Mouse (Mus musculus) neutrophil, adult 59 days (primary cell): ENCODE results near the gene 2410002F23Rik. TPM values are rescaled to one million over a fixed set of nuclear protein-coding genes. Genes with fewer than 3 reads are reported as not detected.

ENCODE experiments used
- total RNA-seq, 2 experiments: library from RNA; stranded (reverse); gene quantifications; 1 replicate in 1 of 2; 2 replicates in 1 of 2; pipeline ENCODE4 v1.2.4; 2023

2410002F23Rik gene
- 10 to 100 TPM; 27.8 to 34.7 TPM for total RNA-seq

GRCm38 (mm10) chr7:44246055-44246983, at the start of gene 2410002F23Rik, which contains the start of gene 1700028J19Rik:
TSS of gene 2410002F23Rik (plus strand) at chr7:44246722.
TSS of gene 1700028J19Rik (minus strand) at chr7:44246695.

DNA sequence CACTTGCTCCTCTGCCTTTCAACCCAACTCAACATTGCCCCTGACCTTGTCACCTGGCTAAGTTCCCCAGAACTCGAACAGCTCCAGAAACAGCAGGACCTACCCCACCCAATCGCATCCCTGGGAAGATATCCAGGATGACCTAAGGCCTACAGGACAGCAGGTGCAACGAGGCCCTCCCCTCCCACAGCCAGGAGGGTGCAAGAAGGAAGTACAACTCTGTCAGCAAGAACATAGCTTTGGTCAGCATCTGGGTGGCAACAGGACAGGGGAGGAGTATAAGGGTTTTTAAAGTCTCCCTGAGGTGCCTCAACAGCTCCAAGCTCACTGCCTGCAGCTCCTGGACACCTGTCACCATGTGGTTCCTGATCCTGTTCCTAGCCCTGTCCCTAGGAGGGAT, 48.6 kb upstream of the 2410002F23Rik start, which contains the start of gene Klk1b3:
Gene Klk1b3, plus strand, starts transcription at position 301 of the 400 bp plus-strand sequence.

DNA sequence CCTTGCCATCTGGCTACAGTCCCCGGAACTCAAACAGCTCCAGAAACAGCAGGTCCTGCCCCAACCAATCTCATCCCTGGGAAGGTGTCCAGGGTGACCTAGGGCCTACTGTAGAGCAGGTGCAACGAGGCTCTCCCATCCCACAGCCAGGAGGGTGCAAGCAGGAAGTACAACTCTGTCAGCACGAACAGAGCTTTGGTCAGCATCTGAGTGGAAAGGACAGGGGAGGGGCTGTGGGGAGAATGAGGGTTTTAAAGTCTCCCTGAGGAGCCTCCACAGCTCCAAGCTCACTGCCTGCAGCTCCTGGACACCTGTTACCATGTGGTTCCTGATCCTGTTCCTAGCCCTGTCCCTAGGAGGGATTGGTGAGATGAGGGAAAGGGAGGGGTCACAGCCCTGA, 39.4 kb upstream of the 2410002F23Rik start, which contains the start of gene Klk1b4:
Gene Klk1b4, plus strand, starts transcription at position 301 of the 400 bp plus-strand sequence.

DNA sequence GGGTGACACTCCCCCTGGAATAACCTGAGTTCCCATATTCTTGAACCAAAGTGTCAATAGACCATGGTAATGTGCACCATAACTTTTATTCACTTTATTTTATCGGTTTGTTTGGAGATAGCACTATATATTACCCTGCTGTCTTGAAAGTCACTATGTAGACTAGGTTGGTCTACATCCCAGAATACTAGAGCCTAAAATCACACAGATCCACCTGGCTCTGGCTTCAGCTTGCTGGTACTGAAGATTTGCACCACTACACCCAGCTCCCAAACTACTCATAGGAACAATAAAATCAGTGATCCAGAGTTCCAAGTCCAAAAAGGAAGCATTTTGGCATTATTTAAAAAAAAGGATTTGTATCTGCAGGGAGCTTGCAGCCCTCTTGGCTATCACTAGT, 30.9 kb upstream of the 2410002F23Rik start, which contains the start of gene Klk1b5:
Gene Klk1b5, plus strand, starts transcription at position 301 of the 400 bp plus-strand sequence.

GRCm38 (mm10) chr7:44225076-44225475, 21.4 kb upstream of the 2410002F23Rik start, which contains the start of gene Klk1:
TSS of gene Klk1 (plus strand) at chr7:44225360.

DNA sequence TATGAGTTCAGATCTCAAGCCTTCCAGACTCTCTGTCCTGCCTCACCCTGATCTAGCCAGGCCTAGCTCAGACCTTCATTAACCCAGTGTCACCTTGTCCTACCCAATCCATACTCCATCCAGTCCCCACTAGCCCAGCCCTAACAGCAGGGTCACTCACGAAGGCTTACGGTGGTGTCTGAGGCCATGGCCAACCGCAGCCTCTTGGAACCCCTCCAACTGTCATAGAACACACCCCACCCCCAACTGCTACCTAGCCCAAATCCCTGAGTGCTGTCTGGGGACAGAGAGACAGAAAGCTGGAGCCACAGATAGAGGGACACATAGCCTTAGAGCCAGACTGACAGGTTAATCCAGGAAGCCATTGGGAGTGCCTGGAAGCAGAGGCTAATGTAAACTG, 10.6 kb upstream of the 2410002F23Rik start, which contains the start of gene Gm36864:
Gene Gm36864, plus strand, starts transcription at position 269 of the 400 bp plus-strand sequence.

GRCm38 (mm10) chr7:44257278-44257677, 10.8 kb downstream of the 2410002F23Rik start, which contains the start of gene Acp4:
TSS of gene Acp4 (minus strand) at chr7:44257378.

GRCm38 (mm10) chr7:44261147-44261546, 14.6 kb downstream of the 2410002F23Rik start, which contains the start of gene Gm15517:
TSS of gene Gm15517 (plus strand) at chr7:44261447.

Other genes with a start within 250 kb of the 2410002F23Rik start
- gene Klk1b26, start 234.6 kb upstream of the 2410002F23Rik start, total RNA-seq = not detected
- not detected for gene Klk1b27, start 194.4 kb upstream of the 2410002F23Rik start, total RNA-seq
- not detected for gene Klk1b21, start 144.4 kb upstream of the 2410002F23Rik start, total RNA-seq
- gene Klk1b22, start 134.0 kb upstream of the 2410002F23Rik start, total RNA-seq = not detected
- gene Klk1b16, start 110.0 kb upstream of the 2410002F23Rik start, total RNA-seq = not detected
- not detected for gene Klk1b24, start 58.5 kb upstream of the 2410002F23Rik start, total RNA-seq
- not detected for gene Klk1b3, start 48.5 kb upstream of the 2410002F23Rik start, total RNA-seq
- gene Klk1b4, start 39.3 kb upstream of the 2410002F23Rik start, total RNA-seq = not detected
- gene Klk1b5, start 30.8 kb upstream of the 2410002F23Rik start, total RNA-seq = not detected
- not detected for gene Klk1, start 21.4 kb upstream of the 2410002F23Rik start, total RNA-seq
- gene Gm36864, start 10.5 kb upstream of the 2410002F23Rik start, total RNA-seq = not detected
- gene 1700028J19Rik, start within 50 bp of the 2410002F23Rik start, total RNA-seq = 1 to 10 TPM in 1 of 2 experiments, under 1 TPM in 1; 0.49 to 1.6 TPM
- gene Acp4, start 10.7 kb downstream of the 2410002F23Rik start, total RNA-seq = not detected
- gene Gm15517, start 14.7 kb downstream of the 2410002F23Rik start, total RNA-seq = not detected
- 1 to 10 TPM in 1 of 2 experiments, under 1 TPM in 1; 0.42 to 1.1 TPM for gene Clec11a, start 60.2 kb downstream of the 2410002F23Rik start, total RNA-seq
- under 1 TPM; 0.40 to 0.57 TPM for gene Shank1, start 63.5 kb downstream of the 2410002F23Rik start, total RNA-seq
- gene Syt3, start 137.4 kb downstream of the 2410002F23Rik start, total RNA-seq = under 1 TPM in 1 of 2 experiments, not detected in 1; 0.36 TPM
- gene 1700008O03Rik, start 139.1 kb downstream of the 2410002F23Rik start, total RNA-seq = under 1 TPM in 1 of 2 experiments, not detected in 1; 0.16 TPM
- not detected for gene Lrrc4b, start 182.3 kb downstream of the 2410002F23Rik start, total RNA-seq
- gene Aspdh, start 218.7 kb downstream of the 2410002F23Rik start, total RNA-seq = not detected
- 10 to 100 TPM; 29.3 to 40.6 TPM for gene Josd2, start 221.3 kb downstream of the 2410002F23Rik start, total RNA-seq
- 10 to 100 TPM; 26.0 to 27.0 TPM for gene Emc10, start 249.8 kb downstream of the 2410002F23Rik start, total RNA-seq
- gene Fam71e1, start 249.9 kb downstream of the 2410002F23Rik start, total RNA-seq = 1 to 10 TPM in 1 of 2 experiments, under 1 TPM in 1; 0.90 to 2.7 TPM